Mouse (Mus musculus): ENCODE results near the gene Smco4.

The Smco4 gene

DNA sequence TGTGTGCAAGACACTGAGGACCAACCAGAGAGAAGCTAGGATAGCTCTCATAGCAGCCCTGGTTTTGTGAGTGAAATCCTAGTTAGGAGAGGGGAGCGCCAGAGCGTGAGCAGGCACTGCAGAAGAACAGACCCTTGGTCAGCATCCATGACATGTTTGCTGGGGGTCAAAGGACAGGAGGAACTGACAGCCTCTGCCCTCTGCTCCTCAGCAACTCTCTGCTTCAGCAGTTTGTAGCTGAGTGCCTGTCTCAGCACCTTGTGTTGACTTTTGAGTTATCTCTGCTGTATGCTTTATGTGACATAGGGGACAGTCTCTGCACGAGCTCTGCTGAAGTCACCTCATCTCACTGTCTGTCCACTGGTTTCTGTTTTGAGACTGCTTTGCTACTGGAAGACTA, 13.6 kb downstream of the Smco4 start:
- DNase-seq (ENCODE audit: low read depth, low spot score), result no peak

DNA sequence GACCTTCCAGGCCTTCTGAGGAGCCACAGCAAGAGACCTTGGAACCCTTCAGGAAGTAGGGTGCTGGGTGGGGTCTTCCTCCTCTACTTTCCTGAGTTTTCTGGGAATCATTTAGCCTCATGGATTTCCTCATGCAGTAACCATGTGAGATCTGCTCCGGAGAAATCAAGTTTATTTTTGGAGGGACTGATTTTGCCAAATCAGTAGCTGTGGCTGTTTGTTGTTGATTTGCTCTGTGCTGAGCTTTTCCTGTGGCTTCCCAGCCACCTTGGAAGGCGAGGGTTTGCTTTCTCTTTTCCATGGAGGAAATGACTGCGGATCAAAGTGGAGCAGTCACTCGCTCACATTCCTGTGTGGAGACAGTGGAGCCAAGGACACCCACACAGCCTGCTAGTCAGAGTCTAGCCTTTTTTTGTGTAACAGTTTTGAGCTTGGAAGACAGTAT, 14.2 kb downstream of the Smco4 start:
- no peak for DNase-seq (ENCODE audit: low read depth, low spot score)

DNA sequence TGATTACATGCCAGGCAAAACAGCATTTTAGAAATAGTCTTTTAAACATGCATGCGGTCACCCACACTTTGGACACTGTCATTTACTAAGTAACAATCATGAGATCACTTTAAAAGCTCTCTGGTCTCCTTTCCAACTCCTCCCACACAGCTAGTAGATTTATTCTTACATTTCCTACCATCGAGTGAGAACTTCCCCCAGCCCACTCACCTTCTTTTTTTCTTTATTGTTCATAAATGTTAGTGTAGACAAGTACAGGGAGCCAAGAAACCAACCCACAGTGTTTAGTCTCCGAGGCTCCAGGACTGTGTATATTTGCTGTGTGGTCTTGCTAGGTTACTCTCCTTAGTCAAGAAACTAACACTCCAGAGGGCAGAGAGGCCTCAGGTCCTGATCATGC, 16.1 kb downstream of the Smco4 start:
- no peak for DNase-seq (ENCODE audit: low read depth, low spot score)

DNA sequence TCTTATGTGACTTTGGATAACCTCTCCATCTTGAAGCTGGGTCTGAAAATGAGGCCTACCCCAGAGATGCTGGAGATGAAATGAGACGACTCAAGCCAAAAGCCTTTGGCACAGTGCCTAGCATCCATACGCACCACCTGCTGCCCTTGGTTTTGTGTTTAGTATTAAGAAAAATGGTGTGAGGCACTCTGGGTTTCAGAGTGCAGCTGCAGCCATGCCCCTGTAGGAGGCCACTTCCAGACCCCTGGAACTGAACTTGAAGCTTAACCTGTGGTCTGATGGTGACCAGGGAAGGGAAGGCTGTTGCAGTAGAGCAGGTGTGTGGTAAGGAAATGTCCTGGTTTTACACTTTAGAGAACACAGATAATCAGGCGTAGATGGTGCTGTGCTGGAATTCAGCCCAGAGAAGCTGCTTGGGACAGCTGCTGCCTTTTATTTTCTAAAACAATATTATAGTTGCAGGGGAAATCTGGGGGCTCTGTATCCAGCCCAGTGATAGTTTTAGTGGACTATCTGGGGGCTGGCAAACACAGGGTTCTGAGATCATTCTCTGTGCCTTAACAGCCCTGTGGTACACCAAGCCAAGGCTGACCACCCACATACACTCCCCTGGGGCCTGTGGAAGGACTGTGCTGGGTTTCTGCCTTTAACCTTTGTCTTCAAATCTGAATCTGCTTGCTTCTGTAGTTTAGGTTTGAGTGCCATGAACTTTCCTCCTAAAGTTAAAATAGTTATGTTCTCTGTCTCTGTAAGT, 17.5 kb downstream of the Smco4 start:
- no peak for DNase-seq (ENCODE audit: low read depth, low spot score)

DNA sequence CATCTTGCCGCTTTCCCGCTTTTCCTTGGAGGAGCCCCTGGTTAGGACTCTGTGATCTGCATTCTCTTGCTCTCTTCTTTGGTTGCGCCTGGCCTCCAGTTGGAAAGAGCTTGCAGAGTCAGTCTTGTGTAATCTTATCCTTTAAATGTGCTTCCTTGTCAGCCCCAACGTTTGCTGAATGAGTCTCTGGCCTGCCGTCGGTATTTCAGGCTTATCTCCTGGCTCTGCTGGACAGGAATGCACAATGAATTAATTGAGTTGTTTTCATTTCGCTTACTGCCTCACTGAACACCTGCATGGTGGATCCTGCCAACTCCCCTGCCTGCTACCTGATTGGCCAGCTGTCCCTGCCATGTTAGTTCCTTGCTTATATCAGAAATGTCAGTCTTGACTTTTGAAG, 19.7 kb downstream of the Smco4 start:
- DNase-seq (ENCODE audit: low read depth, low spot score), result no peak

DNA sequence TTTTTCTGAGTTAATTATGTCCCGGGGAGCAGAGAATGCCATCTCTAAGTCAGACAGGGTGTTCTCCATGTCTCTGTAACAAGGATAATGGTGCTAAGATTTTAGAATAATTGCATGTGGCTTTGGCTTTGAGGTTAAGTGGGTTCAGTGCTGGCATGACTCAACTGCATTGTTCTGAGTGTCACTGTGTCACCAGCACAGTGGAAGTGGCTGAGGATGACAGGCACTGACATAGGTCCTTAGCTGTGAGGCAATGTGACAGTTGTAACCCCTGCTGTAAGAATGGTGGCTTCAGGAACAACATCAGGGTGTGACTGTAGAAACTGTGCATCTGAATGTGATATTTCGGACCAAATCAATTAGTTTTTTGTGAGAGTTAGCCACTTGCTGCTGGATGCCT, 22.8 kb downstream of the Smco4 start:
- no peak for DNase-seq (ENCODE audit: low read depth, low spot score)

DNA sequence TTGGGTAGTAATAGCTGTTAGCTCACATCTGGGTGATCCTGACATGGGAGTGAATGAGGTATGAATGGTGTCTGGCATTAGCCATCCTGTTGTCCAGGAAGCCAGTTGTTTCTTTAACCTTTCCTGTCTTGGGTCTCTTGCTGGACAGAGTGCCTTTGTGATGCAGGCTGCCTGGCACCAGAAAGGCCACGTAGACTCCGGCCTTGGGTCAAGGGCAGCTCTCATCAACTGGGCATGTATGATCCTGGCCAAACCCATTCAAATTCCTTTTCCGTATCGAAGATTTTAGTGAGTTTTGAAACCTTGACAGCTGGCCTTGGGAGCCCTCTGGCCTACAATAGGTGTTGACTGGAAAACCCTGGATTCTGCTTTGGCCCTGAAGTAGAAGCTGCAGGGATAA, 24.7 kb downstream of the Smco4 start:
- DNase-seq (ENCODE audit: low read depth, low spot score), result no peak

DNA sequence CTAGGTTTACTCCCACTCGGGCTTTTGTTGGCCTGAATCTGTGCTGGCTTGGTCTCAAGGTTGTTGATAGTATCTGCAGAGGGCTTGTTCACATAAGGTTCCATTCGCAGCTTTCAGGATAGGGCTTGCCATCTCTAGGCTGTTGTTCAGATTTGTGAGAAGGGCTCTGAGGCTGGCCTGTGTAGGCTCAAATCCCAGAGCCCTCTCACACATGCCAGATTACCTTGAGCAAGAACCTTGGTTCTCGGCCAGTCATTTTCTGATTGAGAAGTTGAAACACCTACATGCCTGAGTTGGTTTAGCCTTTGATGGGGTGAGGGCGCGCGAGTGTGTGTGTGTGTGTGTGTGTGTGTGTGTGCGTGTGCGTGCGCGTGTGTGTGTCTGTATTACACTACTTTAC, 29.1 kb downstream of the Smco4 start:
- no peak for DNase-seq (ENCODE audit: low read depth, low spot score)

DNA sequence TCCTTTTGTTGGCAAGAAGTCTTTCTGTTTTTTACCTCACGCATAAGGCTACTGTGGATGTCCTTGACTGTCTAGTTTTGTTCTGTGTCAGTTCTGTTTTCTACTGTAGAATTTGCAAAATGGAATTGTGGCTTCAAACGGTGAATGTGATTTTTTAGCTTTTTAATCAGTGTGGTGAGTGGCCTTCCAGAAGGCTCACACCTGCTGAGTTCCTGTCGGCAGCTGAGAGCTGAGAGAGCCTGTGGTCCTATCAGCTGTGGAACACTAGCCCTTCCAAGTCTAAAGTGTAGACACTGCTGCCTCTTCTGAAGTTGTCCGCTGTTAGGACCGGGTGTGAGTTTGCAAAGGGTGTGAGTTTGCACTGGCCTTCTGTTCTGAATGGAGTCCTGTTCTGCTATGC, 29.7 kb downstream of the Smco4 start:
- no peak for DNase-seq (ENCODE audit: low read depth, low spot score)

DNA sequence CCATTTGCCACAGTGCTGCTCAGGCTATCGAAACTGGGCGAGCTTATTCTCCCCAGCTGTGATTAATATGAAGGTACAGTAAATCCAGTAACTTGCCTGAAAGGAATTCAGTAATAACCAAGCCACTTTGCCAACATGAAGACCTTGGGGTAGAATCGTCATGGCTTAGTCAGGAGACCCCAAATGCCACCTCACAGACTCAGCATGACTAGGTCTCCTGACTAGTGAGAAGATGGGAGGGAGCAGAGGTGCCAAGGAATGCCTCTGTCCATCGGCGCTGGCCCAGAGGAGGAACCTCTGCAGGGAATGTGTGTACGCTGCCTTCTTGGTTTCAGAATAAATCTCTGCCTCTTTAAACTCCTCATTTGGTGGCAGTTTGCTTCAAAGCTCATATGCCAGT, 30.4 kb downstream of the Smco4 start:
- no peak for DNase-seq (ENCODE audit: low read depth, low spot score)

DNA sequence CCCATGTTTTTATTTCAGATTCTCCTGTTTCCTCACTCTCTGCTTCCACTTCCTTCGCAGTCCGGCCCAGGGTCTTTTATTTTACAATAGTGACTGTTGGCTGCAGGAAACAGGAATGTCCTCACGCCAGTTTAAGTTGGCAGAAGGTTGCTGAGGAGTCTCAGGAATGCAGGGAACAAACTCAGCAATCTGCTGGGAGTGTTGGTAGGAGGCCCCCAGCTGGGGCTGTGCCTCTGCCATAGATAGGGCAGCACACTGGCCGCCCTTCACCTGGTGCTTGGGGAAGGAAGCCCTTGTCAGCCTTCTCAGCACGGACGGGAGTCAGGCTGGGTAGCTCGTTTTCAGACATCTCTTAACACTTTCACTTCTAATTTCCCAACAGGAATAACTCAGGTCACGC, 32.0 kb downstream of the Smco4 start:
- DNase-seq (ENCODE audit: low read depth, low spot score), result no peak

DNA sequence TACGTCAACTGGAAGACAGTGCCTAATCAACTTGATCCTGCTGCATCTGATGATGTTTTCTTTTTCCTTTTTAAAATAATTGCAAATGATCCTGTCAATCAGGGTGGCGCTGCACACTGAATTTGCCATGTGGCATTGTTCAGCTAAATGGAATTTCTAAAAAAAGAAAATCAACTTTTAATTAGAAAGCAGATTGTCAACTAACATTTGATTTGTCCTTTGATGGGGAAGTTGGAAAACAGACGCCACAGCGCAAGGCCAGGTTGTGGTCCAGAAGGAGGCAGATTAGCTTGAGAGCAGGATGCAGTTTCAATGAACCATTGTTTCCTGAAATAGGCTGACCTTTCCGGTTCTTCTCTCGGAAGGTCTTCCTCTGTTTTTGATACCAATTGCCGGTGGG, 33.3 kb downstream of the Smco4 start:
- DNase-seq (ENCODE audit: low read depth, low spot score), result no peak

DNA sequence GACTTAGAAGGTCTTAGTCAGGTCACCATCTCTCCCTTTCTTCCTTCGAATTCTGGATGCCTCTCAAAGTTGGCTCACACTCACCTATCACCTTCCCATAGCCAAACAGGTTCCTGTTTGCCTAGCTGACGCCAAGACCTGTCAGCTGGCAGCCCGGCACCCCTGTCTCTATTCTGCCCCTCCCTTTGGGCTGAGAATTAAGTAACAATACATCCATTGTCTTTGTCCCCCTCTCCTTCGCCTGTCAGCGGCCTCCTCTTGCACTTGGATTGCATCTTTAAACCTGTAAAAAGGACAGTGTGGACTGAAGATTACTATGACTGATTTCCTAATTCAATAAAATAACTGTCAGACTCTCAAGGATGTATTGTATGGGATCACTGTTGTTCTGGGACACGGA, 34.6 kb downstream of the Smco4 start:
- DNase-seq (ENCODE audit: low read depth, low spot score), result no peak

DNA sequence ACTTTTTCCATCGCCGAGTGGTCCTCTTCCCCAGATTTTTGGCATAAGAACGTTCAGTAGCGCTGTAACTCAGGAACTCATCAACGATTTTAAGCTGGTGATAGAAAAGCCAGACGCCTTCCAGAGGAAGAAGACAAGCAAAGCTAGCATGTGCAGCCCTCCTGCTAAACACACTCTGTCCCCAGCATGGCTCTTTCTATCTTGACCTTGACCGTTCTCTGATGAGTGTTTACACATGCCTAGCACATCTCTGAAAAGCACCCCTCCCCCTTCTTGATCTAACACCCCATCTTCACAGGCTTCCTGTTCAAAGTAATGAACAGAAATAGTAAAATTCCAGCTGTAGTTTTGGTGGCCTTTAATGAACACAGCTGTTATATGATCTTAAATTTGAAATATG, 35.1 kb downstream of the Smco4 start:
- no peak for DNase-seq (ENCODE audit: low read depth, low spot score)

DNA sequence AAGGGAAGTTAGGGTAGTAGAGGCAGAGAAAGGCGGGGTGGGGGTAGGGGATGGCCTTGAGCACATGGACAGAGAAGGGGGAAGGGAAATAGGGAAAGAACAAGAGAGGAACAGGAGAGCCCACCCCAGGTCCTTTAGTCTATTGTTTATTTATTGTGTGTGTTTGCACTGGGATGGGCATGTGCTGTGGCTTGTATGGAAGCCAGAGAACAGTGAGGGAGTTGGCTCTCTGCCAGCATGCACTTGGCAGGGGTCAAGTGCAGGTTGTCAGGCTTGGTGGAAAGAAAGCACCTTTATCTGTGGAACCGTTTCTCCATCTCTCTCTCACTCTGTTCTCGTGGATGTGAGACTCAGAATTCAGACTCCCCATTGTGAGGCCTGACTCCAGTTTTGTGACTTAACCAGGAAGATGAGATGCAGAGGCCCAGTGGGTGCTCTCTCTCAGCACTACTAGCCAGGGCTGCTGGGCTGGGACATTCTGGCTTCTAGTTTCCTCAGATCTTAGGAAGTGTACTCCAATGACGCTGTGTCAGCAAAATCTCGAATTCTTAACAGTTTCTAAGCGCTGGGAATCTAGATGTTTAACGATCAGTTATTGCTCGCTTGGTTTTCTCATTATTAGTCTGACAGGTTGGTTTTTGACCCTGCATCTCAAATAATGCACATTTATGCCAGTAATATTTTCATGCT, 36.2 kb downstream of the Smco4 start:
- no peak for DNase-seq (ENCODE audit: low read depth, low spot score)

DNA sequence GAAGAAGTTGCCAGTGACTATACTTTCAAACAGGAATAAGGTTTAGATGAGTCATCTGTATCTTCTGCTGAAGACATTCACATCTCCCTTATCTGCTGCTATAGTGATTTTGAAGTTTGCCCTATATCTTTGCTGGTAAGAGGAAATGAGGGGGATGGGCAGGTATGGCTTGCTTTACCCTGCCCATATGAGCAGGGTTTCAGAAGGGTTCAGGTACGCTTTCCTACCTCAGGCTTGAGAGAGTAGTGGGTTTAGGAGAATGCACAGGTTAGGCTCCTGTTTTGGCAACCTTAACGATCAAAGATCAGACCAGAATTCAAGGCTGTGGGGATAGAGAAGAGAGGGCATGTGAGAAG, 36.7 kb downstream of the Smco4 start:
- DNase-seq (ENCODE audit: low read depth, low spot score), result no peak

DNA sequence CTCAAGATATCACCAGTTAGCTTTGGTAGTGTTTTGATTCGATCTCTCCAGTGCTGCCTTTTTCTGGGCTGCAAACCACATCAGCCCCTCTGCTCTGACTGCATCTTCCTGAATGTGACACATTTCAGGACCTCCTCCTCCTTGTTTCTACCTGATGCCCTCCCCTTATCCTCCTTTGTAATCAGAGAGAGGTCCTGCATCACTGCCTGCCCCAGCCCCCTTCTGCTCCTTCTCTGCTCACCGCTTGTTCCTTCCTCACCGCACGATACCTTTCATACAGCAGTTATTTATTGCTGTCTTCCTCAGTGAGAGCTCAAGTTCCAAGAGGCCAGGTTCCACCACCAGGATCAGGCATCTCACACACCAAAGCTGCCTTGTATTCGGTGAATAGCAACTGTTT, 38.0 kb downstream of the Smco4 start:
- no peak for DNase-seq (ENCODE audit: low read depth, low spot score)

DNA sequence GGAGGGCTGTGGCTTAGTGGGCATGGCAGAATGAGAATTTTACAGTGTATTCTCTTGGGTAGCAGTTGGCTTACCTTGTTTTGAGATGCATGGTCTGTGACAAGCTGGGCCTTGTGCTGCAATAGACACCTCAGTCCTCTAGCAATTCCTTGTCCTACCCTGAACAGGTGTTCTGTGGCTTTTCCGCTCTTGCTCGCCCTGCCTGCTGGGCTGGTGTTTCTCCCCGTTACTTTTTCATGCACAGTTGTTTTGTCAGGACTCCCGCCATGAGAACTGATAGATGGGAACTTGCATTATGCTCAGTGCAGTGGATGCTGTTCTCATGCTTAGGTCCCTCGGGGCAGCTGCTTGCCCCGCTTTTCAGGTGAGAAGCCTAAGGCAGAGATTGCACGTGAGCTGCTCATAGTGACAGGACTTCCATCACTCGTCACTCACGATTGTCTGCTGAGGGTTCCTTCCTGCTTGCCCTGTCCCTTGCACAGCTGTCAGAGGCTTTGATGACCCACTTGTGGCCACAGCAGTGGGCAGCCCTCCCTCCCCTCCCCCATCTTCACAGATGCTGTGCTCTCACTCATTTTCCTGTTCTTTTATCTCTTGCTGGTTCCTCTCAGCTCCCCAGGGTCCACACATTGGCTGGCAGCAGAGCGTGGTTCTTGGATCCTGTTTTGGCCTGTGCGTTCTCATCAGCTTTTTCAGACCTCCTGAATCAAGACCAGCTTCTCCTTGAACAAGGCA, 40.3 kb downstream of the Smco4 start:
- DNase-seq (ENCODE audit: low read depth, low spot score), result no peak

DNA sequence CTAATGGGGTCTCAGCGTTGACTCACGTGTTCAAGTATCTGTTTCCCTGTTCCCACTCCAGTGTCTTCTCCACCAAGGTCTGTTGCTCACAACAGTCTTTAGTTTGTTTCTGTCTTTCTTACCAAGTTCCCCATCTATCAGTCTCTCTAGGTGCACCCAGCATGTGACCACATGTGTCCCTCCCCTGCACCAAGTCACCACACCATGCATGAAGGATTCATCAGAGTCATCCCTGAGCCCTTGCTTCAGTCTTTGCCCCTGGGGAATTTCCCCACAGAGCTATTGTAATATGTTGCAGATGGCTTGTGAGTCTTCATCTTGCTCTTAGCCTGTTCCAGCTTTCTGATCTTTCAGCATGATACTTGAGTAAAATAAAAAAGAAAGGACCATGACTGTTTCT, 40.9 kb downstream of the Smco4 start:
- no peak for DNase-seq (ENCODE audit: low read depth, low spot score)

DNA sequence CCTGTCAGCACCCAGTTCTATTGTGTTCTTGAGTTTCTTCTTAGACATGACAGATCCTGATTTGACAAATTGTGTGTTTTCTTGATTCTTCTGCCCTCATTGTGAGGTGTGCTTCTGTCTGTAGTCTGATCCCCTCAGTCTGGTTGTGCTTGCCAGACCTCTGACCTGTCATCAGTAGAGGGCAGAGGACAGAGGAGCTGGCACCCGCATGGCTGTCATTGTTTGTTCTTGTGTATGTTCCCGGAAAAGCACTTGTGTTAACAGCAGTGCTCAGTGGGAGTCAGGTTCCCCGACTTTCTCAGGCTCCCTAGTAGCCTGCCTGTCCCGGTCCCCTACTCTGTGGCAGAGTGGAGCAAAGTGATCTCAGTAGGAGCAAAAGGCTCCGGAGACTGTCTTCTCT, 42.2 kb downstream of the Smco4 start:
- DNase-seq (ENCODE audit: low read depth, low spot score), result no peak

DNA sequence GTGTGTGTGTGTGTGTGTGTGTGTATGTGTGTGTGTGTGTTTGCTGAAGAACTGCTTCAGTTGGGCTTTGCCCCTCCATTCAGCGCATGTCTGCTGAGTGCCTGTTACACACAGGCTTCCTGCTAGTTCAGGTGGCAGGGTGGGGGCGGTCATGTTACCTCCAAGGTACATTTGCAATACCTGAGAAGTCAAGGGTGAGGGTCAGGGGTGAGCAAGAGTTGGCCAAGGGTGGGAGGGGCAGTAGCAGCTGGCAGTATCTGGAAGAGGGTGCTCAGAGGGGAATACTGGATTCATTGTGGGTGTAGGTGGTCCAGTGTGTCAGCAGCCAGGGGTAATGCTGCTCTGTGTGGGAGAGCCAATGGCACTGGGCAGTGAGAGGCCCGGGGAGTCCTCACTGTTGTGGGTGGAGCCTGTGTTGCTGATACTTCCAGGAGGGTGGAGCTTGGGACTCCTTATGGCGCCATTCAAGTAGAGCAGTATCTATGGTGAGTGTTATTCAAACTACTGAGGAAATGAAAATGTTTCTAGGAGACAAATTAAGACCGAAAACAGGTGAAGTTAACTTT, 43.7 kb downstream of the Smco4 start:
- no peak for DNase-seq (ENCODE audit: low read depth, low spot score)

DNA sequence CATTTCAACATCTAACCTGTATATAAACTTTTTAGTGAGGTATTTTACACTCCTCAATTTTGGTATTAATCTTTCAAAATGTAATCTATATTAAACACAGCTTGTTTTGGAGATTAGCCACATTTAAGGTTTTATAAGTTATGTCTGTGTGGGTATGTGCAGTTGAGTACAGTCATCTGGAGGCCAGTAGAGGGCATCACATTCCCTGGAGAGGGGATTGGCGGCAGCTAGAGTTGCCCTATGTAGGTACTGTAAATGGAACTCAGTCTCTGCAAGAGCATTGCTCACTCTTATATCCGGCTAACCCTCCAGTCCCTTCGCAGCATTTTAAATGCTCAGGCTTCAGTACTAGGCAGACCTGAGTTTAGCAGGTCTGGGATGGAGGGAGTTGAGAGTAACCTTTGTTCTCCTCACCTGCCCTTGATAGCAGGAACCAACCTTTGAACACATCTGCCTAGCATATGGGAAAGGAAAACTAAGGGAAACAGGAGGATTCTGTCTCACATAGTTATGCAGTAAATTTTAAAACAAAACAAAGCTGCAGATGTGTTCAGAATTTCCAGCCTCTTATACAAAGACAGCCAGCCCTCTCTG, 44.3 kb downstream of the Smco4 start:
- no peak for DNase-seq (ENCODE audit: low read depth, low spot score)

Data from retina, postnatal 7 days (tissue).